Mouse (Mus musculus): ENCODE results near the gene Dolpp1.
"Not testable (repeated sequence)": the region's sequence is repeated elsewhere in the genome, so short reads cannot be mapped to it uniquely, and the experiment has no call there.

Dolpp1 gene

DNA sequence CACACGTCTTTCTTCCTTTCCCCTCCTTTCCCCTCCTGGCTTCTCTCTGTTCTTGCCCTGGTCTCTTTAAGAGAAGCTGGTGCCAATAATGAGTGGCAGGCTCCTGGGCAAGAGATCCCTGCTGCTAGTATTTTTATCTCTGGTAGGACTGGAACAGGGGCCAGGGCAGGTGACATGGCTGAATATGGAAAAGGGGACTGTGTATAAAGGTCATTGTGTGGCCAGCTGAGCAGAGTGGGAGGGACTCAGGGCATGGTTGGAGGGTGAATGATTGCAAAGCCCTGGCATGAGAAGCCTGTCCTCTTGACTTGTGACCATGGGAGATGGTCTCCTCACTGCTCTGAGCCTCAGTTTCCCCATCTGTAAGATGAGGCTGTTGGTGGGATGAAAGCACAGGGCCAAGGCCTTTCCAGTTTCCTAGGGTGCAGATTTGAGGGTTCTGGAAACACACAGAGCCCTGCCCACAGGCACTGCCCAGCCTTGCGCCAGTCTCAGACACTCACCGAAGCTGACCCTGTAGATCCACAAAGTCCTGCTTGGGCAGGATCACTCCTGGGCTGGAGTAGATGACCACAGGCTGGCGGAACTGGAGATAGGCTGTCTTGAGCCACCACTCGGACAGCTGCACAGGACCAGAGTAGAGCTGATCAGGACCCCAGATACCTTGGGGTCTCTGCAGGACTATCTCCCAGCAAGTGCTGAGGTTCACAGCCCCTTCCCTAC lies 17.6 kb downstream of the Dolpp1 start:
- DNase-seq (ENCODE audit: low spot score), result no peak

DNA sequence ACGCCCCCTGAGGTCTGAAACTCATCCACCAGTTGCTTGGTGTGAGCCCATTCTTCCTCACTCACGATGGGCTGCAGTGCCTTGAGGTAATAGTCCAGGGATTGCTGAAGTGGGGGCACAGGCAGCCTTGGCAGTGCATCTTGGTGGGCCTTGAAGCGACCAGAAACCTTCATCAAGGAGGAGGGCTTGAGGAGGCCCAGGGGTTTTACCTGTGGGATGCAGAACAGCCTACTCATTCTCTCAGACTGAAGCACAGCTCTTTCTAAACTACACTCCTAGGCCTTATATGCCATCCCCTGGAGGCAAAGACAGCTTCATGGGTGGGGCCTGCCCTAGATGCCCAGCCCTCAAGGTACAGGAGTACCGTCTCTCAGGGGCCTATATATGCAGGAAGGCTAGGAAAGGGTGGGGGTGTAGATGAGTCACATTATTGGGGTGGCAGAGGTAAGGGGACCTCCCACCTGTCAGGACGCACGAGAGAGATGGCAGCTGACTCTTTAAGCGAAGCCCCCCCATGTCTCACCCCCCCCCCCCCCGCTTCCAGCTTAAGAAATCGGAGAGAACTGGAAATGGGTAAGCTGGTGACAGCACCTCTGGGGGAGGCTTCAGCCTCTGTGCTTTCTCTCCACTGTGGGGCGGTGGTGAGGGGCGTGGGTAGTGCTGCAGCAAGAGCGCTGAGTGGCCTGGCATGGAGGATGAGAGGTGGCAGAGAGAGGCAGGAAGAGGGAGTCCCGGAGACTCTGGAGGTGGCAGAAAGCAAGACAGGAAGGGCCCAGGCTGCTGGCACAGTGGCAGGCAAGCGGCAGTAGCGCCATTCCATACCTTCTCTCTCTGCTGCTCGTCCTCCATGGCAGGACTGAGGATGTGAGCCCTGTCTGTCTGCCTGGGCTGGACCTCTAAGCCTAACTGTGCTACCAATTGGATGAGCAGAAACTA lies 21.3 kb downstream of the Dolpp1 start:
- no peak for DNase-seq (ENCODE audit: low spot score)

DNA sequence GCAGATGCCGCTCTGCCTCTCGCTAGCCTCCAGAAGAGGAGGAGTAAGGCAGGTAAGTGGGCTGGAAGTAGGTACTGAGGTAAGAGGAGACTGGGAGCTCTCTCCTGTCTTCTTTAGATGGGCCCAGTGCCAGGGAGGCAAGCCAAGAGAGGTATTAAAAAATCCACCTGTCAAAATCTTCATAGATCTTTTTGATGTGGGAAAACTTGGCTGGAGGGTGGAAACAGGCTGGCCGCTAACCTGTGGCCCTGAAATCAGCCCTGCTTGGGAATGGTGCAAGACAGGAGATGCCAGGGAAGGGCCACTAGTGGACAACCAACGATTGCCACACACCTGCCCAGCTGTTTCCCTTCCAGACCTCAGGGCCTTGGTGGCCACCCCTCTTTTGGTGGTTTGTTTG lies 22.0 kb downstream of the Dolpp1 start:
- DNase-seq (ENCODE audit: low spot score), result no peak

DNA sequence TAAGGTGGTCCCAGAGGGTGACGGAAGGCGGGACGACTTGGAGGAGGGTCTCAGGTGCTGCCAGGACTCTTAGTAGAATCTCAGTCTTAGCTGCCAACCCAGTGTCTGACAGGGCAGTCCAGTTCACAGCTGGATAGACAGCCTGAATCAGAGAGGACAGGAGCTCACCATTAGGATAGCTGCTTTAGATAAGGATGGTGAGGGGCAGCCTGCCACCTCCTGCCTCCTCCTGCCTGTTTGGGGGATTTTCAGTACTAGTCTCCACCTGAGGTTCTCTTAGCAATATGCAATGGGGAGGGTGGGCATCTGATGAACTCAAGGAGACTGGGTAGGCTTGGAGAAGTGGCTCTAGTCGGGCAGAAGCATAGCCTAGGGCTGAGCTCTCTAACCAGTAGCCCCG lies 22.6 kb downstream of the Dolpp1 start:
- no peak for DNase-seq (ENCODE audit: low spot score)

DNA sequence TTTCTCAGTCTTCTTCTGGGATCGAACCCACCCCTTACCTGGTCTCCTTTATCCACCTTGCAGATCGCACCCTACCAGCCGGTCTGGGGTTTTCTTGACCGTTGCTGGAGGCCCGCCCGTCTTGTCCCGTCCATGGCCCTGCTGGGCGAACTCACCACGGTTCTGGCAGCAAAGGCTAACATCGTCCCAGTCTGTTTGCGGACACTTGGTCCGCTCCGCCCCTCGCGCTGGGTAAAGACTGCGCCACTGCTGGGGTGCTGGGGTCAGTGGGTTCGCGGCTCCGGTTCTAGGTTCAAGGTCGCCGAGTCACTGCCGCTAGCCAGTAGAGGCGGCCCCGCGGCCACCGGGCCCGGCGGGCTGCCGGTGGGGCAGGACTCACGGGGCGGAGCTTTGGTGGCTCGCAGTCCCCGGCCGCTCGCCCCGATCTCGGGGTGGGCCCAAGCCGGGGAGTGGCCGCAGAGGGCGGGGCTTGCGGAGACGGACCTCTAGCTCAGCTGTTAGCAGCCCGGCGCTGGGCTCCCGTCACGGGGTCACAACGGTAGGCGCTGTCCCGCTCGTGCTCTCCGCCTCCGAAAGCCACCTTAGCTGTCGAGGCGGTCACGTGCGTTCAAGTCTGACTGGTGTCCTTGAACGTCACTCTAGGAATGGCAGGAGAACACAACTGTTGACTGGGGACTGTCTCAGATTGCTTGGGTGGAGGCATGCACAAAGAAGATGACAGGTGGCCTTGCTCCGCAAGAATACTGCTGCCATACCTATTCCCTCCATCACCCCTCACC lies 23.3 kb downstream of the Dolpp1 start, which contains the start of gene Crat:
Gene Crat, minus strand, starts transcription at position 657 of the 779 bp plus-strand sequence.
- DNase-seq (ENCODE audit: low spot score), result peak; percentile 96

DNA sequence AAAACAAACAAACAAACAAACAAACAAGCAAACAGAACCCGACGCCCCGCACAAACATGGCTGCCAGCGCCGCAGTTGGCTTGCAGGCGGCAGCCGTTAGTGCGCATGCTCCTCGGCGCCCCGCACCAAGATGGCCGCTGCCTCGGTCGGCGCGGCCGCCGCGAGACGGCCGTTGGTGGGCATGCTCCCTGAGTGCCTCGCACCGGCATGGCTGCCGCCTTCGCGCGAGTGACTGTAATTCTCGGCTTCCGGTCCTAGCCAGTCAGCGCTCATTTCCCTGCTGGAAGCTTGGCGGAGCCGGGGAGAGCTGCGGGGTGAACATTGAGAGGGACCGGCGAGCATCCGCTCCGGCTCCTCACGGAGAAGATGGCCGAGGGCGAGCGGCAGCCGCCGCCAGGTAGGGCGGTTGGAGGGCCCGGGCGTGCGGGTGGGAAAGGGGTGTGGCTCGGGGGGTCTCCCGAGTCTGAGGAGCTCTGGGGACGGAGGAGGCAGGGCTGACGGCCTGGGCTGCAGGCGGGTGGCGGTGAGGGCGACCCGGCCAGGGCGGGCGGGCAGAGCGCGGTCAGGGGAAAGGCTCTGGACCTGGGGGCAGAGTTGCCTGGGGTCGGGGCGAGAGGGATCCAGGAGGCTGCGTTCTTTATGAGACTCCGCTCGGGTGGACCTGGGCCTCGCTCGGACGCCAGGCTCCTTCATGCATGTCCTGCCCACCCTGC lies 24.0 kb downstream of the Dolpp1 start, which contains the start of gene Ptpa:
Gene Ptpa, plus strand, starts transcription at position 104 of the 713 bp plus-strand sequence.
- DNase-seq (ENCODE audit: low spot score), result peak; percentile 93

DNA sequence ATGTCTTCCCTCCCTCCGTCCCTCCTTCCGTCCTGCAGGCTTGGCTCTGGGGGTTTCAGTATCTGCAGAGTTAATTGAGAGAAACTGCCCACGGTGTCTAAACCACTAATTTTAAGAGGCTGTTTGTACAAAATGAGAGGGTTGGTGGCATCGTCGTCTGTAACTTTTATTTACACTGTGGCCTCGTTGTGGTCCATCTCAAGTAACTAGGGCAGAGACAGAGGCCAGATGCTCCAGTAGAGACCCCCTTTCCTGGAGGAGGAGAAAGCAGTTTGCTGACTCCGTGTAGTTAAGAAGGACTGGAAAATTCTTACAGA lies 24.6 kb downstream of the Dolpp1 start:
- DNase-seq (ENCODE audit: low spot score), result no peak

DNA sequence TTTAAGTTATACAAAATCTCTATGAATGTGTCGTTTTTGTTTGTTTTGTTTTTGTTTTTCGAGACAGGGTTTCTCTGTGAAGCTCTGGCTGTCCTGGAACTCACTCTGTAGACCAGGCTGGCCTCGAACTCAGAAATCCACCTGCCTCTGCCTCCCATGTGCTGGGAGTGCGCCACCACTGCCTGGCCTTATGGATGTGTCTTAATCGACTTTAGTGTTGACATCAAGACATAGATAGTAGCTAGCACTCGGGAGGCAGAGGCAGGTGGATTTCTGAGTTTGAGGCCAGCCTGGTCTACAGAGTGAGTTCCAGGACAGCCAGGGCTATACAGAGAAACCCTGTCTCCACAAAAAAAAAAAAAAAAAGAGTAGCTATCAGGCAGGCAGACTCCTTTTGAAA lies 25.1 kb downstream of the Dolpp1 start:
- DNase-seq (ENCODE audit: low spot score), result not testable (repeated sequence)

DNA sequence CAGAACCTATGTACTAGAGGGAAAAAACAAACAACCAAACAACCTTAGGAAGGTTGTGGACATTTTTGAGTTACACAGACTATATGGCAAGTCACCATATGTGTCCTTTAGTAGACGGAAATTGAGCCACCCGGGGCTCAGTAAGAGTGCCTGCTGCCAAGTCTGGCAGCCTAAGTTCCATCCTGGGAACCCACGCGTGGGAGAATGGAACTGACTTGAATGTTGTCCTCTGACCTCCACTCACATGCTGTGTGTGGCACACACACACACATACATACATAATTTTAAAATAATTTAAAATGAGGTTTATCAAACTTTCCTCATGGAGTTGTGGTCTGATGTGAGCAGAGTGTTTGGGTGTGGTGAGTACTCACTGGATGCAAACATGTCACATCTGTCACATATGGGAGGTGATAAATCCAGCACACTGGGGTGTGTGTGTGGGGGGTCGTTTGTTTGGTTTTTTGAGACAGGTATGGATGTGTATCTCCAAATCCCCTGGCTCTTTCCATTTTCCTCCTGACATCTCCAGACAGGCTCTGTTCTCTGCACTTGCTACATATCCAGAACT lies 25.6 kb downstream of the Dolpp1 start:
- DNase-seq (ENCODE audit: low spot score), result no peak

DNA sequence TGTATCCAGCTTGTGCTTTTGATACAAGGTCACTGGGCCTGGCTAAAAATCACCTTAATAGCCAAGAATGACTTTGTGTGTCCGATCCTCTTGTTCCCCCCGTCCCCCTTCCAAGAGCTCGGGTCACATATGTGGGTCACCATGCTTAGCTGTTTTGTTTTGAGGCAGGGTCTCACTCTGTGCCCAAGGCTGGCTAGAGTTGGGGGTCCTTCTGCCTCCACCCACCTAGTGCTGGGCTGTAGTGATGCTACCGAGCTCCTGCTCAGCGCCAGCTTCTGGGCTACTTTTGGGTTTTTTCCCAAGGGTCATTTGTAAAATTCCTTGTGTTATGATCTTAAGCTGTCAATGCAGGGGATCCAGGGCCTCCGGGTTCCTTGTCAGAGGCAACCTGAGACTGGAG lies 26.2 kb downstream of the Dolpp1 start:
- no peak for DNase-seq (ENCODE audit: low spot score)

DNA sequence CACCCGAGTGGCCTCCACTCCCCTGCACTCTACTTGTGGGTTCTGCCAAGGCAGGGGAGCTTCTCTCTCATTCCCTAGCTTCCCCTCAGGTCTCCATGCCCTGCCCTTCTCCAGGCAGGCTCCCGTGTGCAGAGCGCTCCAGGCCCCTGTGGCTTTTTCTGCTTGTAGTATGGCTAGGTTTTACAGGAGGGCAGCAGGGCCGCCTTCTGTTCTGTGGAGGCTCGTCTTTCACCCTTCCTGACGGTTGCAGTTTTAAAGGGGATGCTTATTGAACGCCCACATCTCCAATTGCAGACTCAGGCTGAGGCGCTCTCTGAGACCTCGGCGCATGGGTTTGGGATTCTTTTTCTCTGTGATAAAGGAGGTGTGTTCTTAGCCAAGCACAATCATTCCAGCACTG lies 27.1 kb downstream of the Dolpp1 start:
- DNase-seq (ENCODE audit: low spot score), result no peak

DNA sequence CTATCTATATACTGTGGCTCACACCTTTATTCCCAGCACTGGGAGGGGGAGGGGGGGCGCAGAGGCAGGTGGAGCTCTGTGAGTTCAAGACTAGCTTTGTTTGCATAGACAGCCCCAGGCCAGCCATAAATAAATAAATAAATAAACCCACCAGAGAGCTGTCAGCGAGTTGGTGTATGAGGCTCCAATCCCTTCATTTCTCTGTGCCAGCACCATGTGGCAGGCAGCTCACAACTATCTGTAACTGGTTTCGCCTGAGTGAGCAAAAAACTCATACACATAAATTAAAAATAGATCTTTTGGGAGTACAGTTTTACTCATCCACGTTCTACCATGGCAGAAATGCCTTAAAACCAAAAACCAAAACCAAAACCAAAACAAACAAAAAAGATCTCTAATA lies 29.4 kb downstream of the Dolpp1 start:
- no peak for DNase-seq (ENCODE audit: low spot score)

DNA sequence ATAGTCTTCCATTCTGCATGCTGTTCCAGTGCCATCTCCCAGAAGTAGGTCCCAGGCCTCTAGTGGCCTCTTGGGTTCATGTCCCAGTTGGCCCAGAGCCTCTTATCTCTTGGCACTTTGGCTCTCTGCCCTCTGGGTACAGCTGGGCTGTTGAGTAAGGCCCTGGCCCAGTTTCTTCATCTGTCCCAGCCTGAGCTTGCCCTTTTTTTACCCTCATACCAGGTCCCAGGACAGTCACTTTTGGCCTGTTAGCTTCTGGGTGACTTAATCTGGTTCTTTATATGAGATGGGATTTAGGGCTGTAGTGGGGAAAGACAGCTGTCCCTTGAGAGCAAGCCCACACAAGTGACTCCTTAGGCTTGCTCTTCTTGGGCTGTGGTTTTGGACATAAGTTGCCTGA lies 37.1 kb downstream of the Dolpp1 start:
- DNase-seq (ENCODE audit: low spot score), result peak; percentile 49

DNA sequence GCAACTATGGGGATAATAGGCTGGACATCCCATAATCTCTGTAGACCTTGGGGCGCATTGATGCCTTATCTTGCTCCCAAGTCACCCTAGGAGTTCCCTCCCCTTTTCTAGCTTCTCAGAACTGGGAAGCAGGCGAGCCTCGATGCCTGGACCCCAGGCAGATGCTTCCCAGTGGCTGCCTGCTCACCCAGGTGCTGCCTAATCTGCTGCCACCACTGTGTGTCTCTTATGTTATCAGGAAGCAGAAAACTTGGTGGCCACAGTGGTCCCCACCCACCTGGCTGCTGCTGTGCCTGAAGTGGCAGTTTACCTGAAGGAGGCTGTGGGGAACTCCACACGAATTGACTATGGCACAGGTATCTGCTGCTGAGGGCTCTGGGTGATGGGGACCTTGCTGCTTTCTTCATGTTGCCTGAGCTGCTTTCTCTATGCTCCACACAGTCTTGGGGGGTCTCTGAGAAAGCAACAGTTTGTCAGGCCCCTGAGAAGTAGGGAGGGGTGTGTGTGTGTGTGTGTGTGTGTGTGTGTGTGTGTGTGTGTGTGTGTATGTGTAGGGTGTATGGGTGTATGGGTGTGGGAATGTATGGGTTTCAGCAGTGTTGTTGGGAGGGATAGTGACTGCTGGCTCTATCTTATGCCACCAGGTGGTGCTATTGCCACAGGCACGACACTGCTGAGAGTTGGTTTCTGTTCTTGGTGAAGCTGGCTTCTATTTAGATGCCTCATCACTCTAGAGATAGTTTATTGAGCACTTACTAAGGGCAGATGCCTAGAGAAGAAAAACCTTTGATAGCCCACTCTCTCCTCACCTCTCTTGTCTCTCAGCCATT lies 43.5 kb downstream of the Dolpp1 start:
- DNase-seq (ENCODE audit: low spot score), result peak; percentile 74

DNA sequence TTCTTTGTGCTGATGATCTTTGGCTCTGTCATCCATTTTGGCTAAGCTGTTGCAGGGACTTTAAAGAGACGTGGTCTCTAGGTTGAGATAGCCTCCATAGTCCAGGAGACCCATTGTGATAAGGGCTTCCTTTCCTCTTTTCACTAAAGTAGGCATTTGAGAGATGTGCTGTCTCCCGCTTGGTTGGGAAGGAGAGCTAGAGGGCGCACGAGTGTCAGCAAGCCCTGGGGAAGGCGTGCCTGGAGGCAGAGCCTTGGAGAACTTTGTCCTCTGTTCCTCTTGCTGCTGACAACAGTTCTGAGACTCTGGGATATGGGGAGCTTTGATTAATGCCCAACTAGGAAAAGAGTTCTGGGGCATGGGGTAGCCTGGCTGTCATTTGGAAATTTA lies 44.1 kb downstream of the Dolpp1 start:
- DNase-seq (ENCODE audit: low spot score), result peak; percentile 58

DNA sequence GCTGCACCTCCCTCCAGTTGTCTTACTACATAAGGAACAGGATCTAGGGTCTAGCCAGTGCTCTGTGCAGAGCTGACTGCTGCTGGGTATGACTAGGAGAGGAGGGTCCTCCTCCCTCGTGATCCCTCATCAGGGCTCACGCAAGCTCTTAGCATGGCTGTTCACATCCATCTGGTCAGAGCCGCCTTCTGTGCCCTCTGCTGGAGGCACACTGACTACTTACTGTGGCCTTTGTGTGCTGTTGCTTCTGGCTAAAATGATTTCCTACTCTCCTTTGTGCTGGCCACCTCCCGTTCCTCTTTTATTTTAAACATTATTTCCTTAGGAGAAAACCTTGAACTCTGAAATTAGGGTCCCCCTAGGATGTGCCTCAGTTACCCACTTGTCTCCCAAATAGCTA lies 44.8 kb downstream of the Dolpp1 start:
- DNase-seq (ENCODE audit: low spot score), result no peak

DNA sequence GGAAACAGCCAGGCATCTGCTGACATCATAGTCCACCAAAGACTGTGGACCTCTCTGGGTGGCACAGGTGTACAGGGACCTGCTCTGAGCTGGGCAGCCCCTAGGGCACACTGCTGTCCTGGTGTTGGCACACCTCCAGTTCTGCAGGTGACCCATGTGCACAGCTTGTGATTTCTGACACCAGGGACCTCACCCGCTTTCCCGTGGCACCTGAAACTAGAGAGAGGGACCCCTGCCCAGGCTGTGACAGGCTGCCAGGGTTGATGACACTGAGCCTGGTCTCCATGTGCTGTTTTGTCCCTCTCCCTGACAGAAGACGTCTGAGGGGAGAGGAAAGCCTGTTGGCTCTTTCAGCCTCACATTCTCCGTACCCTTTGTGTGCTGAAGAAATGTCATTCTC lies 45.7 kb downstream of the Dolpp1 start:
- DNase-seq (ENCODE audit: low spot score), result no peak

DNA sequence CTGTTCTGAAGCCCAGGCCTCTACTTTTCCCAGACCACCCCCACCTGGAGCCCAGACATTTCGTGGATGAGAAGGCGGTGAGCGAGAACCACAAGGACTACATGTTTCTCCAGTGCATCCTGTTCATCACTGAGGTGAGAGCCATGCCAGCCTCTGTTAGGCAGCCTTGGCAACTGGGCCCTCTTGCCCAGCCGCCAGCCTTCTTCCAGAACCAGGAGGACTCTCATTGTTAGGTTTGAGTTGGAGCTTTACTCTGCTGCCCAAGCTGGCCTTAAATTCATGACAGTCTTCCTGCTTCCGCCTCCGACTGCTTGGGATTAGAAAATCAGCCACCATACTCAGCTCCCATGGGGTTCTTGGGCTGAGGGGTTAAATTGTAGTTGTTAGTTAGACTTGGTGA lies 47.6 kb downstream of the Dolpp1 start:
- DNase-seq (ENCODE audit: low spot score), result no peak

DNA sequence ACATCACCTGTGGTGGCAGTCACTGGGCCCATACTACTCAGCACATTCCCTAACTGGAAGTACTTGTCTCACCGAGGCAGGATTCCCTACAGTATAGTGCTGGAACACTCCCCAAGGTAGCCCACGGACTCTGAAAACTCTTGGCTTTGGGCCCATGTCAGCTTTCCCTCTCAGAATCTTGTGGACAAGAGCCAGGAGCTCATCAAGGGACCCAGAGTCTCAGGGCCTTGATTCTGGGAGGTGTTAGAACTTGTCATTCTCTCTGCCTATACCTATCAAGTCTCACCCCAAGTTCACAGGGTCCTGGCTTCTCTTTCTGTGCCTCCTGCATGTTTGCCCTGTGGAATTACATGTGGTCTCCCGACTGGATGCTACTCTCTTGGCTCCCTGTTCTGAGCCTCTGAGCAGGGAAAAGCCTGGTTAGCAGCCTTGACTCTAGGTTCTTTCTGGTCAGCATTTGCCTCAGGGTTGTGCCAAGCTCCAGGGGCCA lies 48.2 kb downstream of the Dolpp1 start:
- no peak for DNase-seq (ENCODE audit: low spot score)

DNA sequence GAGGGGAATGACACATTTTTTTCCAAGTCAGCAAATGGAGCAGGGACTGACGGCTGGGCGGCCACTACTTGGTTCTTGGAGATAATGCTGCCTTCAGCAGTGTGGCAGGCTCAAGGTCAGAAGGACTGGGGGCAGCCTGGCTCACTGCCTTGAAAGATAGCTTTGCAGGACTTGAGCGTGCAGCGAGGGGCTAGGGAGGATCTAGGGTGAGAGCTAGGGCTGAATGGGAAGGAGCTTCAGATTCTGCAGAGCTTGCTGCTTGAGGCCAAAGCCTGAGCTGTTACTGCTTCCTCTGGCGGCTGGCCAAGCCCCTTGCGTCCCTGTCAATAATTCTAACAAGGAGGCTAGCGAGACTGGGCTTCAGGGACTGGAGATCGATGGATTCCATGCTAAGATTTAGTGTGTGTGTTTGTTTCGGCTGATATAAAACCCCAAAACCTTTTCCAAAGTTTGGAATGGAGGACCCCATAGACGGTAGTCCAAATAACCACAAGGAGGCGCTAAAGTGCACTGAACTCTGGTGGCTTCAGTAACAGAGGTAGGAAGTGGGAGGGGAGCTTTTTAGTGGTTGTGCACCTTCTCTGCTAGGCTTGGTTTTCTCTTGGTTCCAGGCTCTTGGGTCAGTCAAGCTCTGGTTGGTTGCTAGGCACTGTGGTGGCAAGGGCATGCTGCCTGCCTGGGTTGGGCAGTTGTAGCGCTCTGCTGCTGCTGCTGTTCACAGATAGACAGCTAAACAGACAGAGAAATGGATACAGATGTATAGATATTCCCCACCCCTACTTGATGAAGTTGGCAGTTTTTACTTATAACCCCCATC lies 48.9 kb downstream of the Dolpp1 start:
- DNase-seq (ENCODE audit: low spot score), result peak; percentile 89

All from lung, postnatal 25 days (tissue).